Mouse (Mus musculus) neural tube, embryonic 11.5 days (tissue): ENCODE data around the gene Dcxr. TPM values are rescaled to one million over a fixed set of nuclear protein-coding genes. Genes with fewer than 3 reads are reported as not detected.
"Not testable (repeated sequence)": the region's sequence is repeated elsewhere in the genome, so short reads cannot be mapped to it uniquely, and the experiment has no call there.

Experiments used
- ATAC-seq: fragments of 200-750 bp; cut with Nextera tagmentation; 2 replicates; pipeline ENCODE4 v1.8.0; 2017; ENCODE audit warnings: moderate number of reproducible peaks, mild to moderate bottlenecking, moderate TSS enrichment, moderate library complexity; ENCODE audit not compliant: insufficient read depth, low FRiP score, low TSS enrichment
- DNase-seq: peaks from one replicate; pipeline ENCODE4 v3.0.0-alpha.2; 2015; ENCODE audit warnings: low spot score
- H3K27ac ChIP-seq: fragments of 300-500 bp; sonication (generic); 2 replicates; pipeline ENCODE4 v1.5.1; 2014; ENCODE audit warnings: low read depth, mild to moderate bottlenecking, low read length
- H3K27me3 ChIP-seq: fragments of 300-500 bp; sonication (generic); 2 replicates; pipeline ENCODE4 v1.6.1; 2014; ENCODE audit warnings: mild to moderate bottlenecking, low read length, mixed read lengths; ENCODE audit not compliant: control insufficient read depth, insufficient read depth
- H3K36me3 ChIP-seq: fragments of 300-500 bp; sonication (generic); 2 replicates; pipeline ENCODE4 v1.6.1; 2014; ENCODE audit warnings: mild to moderate bottlenecking, low read length, moderate library complexity, mixed read lengths; ENCODE audit not compliant: control insufficient read depth, insufficient read depth
- H3K4me1 ChIP-seq: fragments of 300-500 bp; sonication (generic); 2 replicates; pipeline ENCODE4 v1.6.1; 2014; ENCODE audit warnings: low read length, mixed read lengths; ENCODE audit not compliant: control insufficient read depth, insufficient read depth
- H3K4me2 ChIP-seq: fragments of 300-500 bp; sonication (generic); 2 replicates; pipeline ENCODE4 v1.6.1; 2014; ENCODE audit warnings: low read depth, mild to moderate bottlenecking, moderate library complexity
- H3K4me3 ChIP-seq: fragments of 300-500 bp; sonication (generic); 2 replicates; pipeline ENCODE4 v1.5.1; 2014; ENCODE audit warnings: low read depth, low read length
- H3K9ac ChIP-seq: fragments of 300-500 bp; sonication (generic); 2 replicates; pipeline ENCODE4 v1.6.1; 2014; ENCODE audit warnings: mild to moderate bottlenecking, low read length
- H3K9me3 ChIP-seq: fragments of 300-500 bp; sonication (generic); 2 replicates; pipeline ENCODE4 v1.6.1; 2016; ENCODE audit warnings: low read length; ENCODE audit not compliant: control insufficient read depth
- WGBS: fragments of 180-500 bp; shearing (Covaris S2); extraction: QIAGEN DNeasy Blood & Tissue Kit; methylation state at CpG from one replicate; pipeline ENCODE4 v1.1.7; 2014; 5-methylcytosine and 5-hydroxymethylcytosine counted together
- polyA plus RNA-seq: library from polyadenylated mRNA; unstranded; fragments of >200 nt; fragmentation: Nextera tagmentation; extraction: Ambion mirVana; gene quantifications from 2 replicates; pipeline ENCODE4 v1.2.1, GENCODE M21; 2014

Dcxr gene
- polyA plus RNA-seq, 1 experiment from 2014 or later = 16.5 TPM

- H3K9me3 ChIP-seq, H3K27ac ChIP-seq, H3K27me3 ChIP-seq, H3K4me1 ChIP-seq, H3K4me3 ChIP-seq, H3K9ac ChIP-seq, ATAC-seq, H3K36me3 ChIP-seq, H3K4me2 ChIP-seq, DNase-seq: not testable (repeated sequence)
- 87% methylated on average over 3 of the region's 5 CpGs for WGBS
Observed at GRCm38 (mm10) chr11:120675875-120676274, 51.2 kb downstream of the Dcxr start.

Other genes with a start within 250 kb of the Dcxr start
- gene Mrpl12, start 242.7 kb downstream of the Dcxr start, polyA plus RNA-seq = 142 and 145 TPM in 2 replicates
- gene Slc25a10, start 235.4 kb downstream of the Dcxr start, polyA plus RNA-seq = 41.4 and 49.5 TPM in 2 replicates
- 0.19 and 0.24 TPM in 2 replicates for gene Gcgr, start 196.6 kb downstream of the Dcxr start, polyA plus RNA-seq
- 244 and 251 TPM in 2 replicates for gene Mcrip1, start 177.6 kb downstream of the Dcxr start, polyA plus RNA-seq
- not detected in 2 replicates for gene Ppp1r27, start 176.1 kb downstream of the Dcxr start, polyA plus RNA-seq
- gene P4hb, start 154.0 kb downstream of the Dcxr start, polyA plus RNA-seq = 562 and 566 TPM in 2 replicates
- 686 and 719 TPM in 2 replicates for gene Arhgdia, start 145.7 kb downstream of the Dcxr start, polyA plus RNA-seq
- gene Alyref, start 128.9 kb downstream of the Dcxr start, polyA plus RNA-seq = 669 and 698 TPM in 2 replicates
- gene Anapc11, start 128.9 kb downstream of the Dcxr start, polyA plus RNA-seq = 198 and 199 TPM in 2 replicates
- 0.78 TPM in 1 of 2 replicates, not detected in the other for gene Npb, start 118.8 kb downstream of the Dcxr start, polyA plus RNA-seq
- gene Pcyt2, start 109.3 kb downstream of the Dcxr start, polyA plus RNA-seq = 109 and 118 TPM in 2 replicates
- 37.2 and 39.0 TPM in 2 replicates for gene Sirt7, start 102.0 kb downstream of the Dcxr start, polyA plus RNA-seq
- 26.5 and 27.5 TPM in 2 replicates for gene Mafg, start 93.7 kb downstream of the Dcxr start, polyA plus RNA-seq
- 31.8 and 33.8 TPM in 2 replicates for gene Pycr1, start 83.5 kb downstream of the Dcxr start, polyA plus RNA-seq
- 0.89 TPM in 1 of 2 replicates, not detected in the other for gene Myadml2, start 79.1 kb downstream of the Dcxr start, polyA plus RNA-seq
- gene Notum, start 66.1 kb downstream of the Dcxr start, polyA plus RNA-seq = 2.6 and 3.0 TPM in 2 replicates
- 124 and 136 TPM in 2 replicates for gene Aspscr1, start 54.3 kb downstream of the Dcxr start, polyA plus RNA-seq
- 112 and 115 TPM in 2 replicates for gene Cenpx, start 13.5 kb downstream of the Dcxr start, polyA plus RNA-seq
- 39.7 and 44.7 TPM in 2 replicates for gene Lrrc45, start 13.4 kb downstream of the Dcxr start, polyA plus RNA-seq
- gene Rac3, start 5.8 kb downstream of the Dcxr start, polyA plus RNA-seq = 12.1 and 13.9 TPM in 2 replicates
- 1.8 and 2.0 TPM in 2 replicates for gene Cbr2, start 4.8 kb upstream of the Dcxr start, polyA plus RNA-seq
- 7.7 and 8.6 TPM in 2 replicates for gene Hmga1b, start 35.5 kb upstream of the Dcxr start, polyA plus RNA-seq
- gene Rfng, start 56.9 kb upstream of the Dcxr start, polyA plus RNA-seq = 36.7 and 40.5 TPM in 2 replicates
- gene Gps1, start 57.0 kb upstream of the Dcxr start, polyA plus RNA-seq = 286 and 291 TPM in 2 replicates
- 83.4 and 84.7 TPM in 2 replicates for gene Dus1l, start 69.1 kb upstream of the Dcxr start, polyA plus RNA-seq
- 108 and 125 TPM in 2 replicates for gene Fasn, start 97.3 kb upstream of the Dcxr start, polyA plus RNA-seq
- gene Ccdc57, start 205.6 kb upstream of the Dcxr start, polyA plus RNA-seq = 4.6 and 5.8 TPM in 2 replicates
- 37.1 and 39.4 TPM in 2 replicates for gene Slc16a3, start 221.2 kb upstream of the Dcxr start, polyA plus RNA-seq